Mouse (Mus musculus): Measurements from ENCODE around the gene Tubg1. TPM values are rescaled to one million over a fixed set of nuclear protein-coding genes. Genes with fewer than 3 reads are reported as not detected.
"Not testable (repeated sequence)": the region's sequence is repeated elsewhere in the genome, so short reads cannot be mapped to it uniquely, and the experiment has no call there.

Tubg1 gene
- polyA plus RNA-seq, 1 experiment = 87.5 TPM

DNA sequence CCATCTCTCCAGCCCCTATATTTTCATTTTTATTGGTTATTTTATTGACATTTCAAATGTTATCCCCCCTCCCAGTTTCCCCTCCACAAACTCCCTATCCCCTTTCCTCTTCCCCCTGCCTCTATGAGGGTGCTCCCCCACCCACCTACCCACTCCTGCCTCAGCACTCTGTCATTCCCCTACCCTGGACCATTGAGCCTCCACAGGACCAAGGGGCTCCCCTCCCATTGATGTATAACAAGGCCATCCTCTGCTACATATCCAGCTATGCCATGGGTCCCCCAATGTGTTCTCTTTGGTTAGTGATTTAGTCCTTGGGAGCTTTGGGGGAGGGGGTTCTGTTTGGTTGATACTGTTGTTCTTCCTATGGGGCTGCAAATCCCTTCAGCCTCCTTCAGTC is 34.9 kb downstream of the Tubg1 start:
- TF ChIP-seq MYOD1 (IDR thresholded peaks at IDR 0.05; ENCODE audit: control insufficient read depth in 1 of 3, insufficient read length in 2 of 3, low read depth in 2 of 3) (no peak), REST (IDR thresholded peaks at IDR 0.05; ENCODE audit: insufficient read depth, insufficient read length) (no peak), E2F4 (IDR thresholded peaks at IDR 0.05; ENCODE audit: insufficient read depth) (no peak), USF1 (IDR thresholded peaks at IDR 0.05; ENCODE audit: low read depth) (no peak), SRF (IDR thresholded peaks at IDR 0.05; ENCODE audit: control insufficient read depth, insufficient read length, low read depth) (no peak), CEBPB (IDR thresholded peaks at IDR 0.05; ENCODE audit: insufficient read depth, poor library complexity, severe bottlenecking) (no peak), TCF3 (IDR thresholded peaks at IDR 0.05; ENCODE audit: insufficient read length, low read depth) (no peak), TCF12 (IDR thresholded peaks at IDR 0.05; ENCODE audit: insufficient read depth, poor library complexity, severe bottlenecking) (no peak), POLR2A (IDR thresholded peaks at IDR 0.05; ENCODE audit: insufficient read length, low read depth) (no peak), MYOG (IDR thresholded peaks at IDR 0.05; ENCODE audit: control insufficient read depth in 1 of 3, insufficient read depth in 1 of 3, insufficient read length in 2 of 3, low read depth in 2 of 3) (no peak), MAX (IDR thresholded peaks at IDR 0.05; ENCODE audit: low read depth) (no peak)

DNA sequence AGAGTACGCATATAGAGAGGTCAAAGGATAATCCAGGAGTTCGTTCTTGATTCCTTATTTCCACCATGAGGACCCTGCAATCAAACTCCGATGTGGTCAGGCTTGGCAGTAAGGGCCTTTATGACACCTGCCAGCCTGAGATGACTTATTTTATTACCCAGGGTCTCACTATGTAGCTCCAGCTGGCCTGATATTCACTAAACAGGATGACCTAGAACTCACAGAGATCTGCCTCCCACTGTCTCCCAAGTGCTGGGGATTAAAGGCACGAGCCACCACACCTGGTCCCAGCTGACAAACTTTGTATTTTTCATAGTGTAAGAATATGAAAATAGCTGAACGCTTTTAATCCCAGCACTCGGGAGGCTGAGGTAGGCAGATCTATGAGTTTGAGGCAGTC is 35.4 kb downstream of the Tubg1 start:
- H3K4me3 ChIP-seq = no peak overlapping the region
- no peaks in the 10 kb centered on the region for H3K79me2 ChIP-seq (ENCODE audit: control insufficient read depth, insufficient read depth)
- H3ac ChIP-seq (ENCODE audit: control insufficient read depth, insufficient read length) = no peak overlapping the region
- no peaks in the 10 kb centered on the region for H3K27me3 ChIP-seq (ENCODE audit: control insufficient read depth, insufficient read depth, insufficient read length)
- no peak overlapping the region for H3K4me2 ChIP-seq (ENCODE audit: low read depth)
- TF ChIP-seq POLR2AphosphoS2 (IDR thresholded peaks at IDR 0.05; ENCODE audit: insufficient read length, low read depth) = no peak
- TF ChIP-seq CEBPB (IDR thresholded peaks at IDR 0.05; ENCODE audit: insufficient read depth, poor library complexity, severe bottlenecking) = no peak
- TF ChIP-seq REST (IDR thresholded peaks at IDR 0.05; ENCODE audit: insufficient read depth, insufficient read length) = no peak
- H3K36me3 ChIP-seq (ENCODE audit: control insufficient read depth, insufficient read depth) = no peaks in the 10 kb centered on the region

More for the DNA sequence above, 34.9 kb downstream of the Tubg1 start:
- no peak overlapping the region for H3K4me2 ChIP-seq (ENCODE audit: low read depth)
- H3K36me3 ChIP-seq (ENCODE audit: control insufficient read depth, insufficient read depth) = no peaks in the 10 kb centered on the region
- no peak overlapping the region for H3K4me3 ChIP-seq
- H3K79me2 ChIP-seq (ENCODE audit: control insufficient read depth, insufficient read depth) = no peaks in the 10 kb centered on the region
- H3ac ChIP-seq (ENCODE audit: control insufficient read depth, insufficient read length) = no peak overlapping the region
- H3K27me3 ChIP-seq (ENCODE audit: control insufficient read depth, insufficient read depth, insufficient read length) = no peaks in the 10 kb centered on the region

DNA sequence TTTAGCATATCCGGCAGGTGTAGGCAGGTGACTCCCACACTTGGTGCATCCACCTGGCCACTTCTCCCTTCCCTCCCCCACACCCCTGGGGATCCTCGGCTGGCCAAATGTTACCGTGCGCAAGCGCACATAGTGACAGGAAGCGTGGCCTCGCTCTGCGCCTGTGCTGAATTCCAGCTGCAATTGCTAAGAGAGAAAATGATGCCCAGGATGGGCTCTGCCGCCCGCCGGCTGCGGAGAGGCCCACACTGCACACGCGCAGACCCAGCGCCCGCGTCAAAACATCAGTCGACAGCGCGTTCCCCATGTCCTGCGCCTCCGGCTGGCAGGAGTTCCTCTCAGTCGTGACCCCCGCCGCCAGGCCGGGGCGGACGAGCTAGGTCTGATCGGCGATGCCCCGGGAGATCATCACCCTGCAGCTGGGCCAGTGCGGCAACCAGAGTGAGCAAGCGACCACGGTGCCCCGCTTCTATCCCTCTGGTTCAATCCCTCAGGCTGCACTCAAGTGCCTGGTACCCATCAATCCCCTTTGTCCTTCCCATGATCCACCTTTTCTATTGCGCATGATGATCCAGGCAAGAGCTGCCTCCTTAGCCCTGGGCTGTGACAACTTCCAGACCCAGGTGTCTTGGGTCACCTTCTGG is 36.1 kb downstream of the Tubg1 start, which contains the start of gene Tubg2:
Gene Tubg2, plus strand, starts transcription at position 180 of the 644 bp plus-strand sequence.
- no peak within 1 kb of the TSS for H3K4me2 ChIP-seq (ENCODE audit: low read depth)
- no peaks in the 10 kb centered on the region for H3K79me2 ChIP-seq (ENCODE audit: control insufficient read depth, insufficient read depth)
- no peak within 1 kb of the TSS for H3K4me3 ChIP-seq
- H3ac ChIP-seq (ENCODE audit: control insufficient read depth, insufficient read length) = no peak within 1 kb of the TSS
- no peak for TF ChIP-seq POLR2A (IDR thresholded peaks at IDR 0.05; ENCODE audit: insufficient read length, low read depth)
- TF ChIP-seq E2F4 (IDR thresholded peaks at IDR 0.05; ENCODE audit: insufficient read depth) = no peak
- TF ChIP-seq MAX (IDR thresholded peaks at IDR 0.05; ENCODE audit: low read depth) = no peak
- no peak for TF ChIP-seq POLR2AphosphoS2 (IDR thresholded peaks at IDR 0.05; ENCODE audit: insufficient read length, low read depth)
- no peak for TF ChIP-seq USF1 (IDR thresholded peaks at IDR 0.05; ENCODE audit: low read depth)
- TF ChIP-seq REST (IDR thresholded peaks at IDR 0.05; ENCODE audit: insufficient read depth, insufficient read length) = no peak
- no peak for TF ChIP-seq CEBPB (IDR thresholded peaks at IDR 0.05; ENCODE audit: insufficient read depth, poor library complexity, severe bottlenecking)
- no peak for TF ChIP-seq SRF (IDR thresholded peaks at IDR 0.05; ENCODE audit: control insufficient read depth, insufficient read length, low read depth)
- no peak for TF ChIP-seq MYOD1 (IDR thresholded peaks at IDR 0.05; ENCODE audit: control insufficient read depth in 1 of 3, insufficient read length in 2 of 3, low read depth in 2 of 3)
- TF ChIP-seq TCF12 (IDR thresholded peaks at IDR 0.05; ENCODE audit: insufficient read depth, poor library complexity, severe bottlenecking) = no peak
- no peak for TF ChIP-seq MYOG (IDR thresholded peaks at IDR 0.05; ENCODE audit: control insufficient read depth in 1 of 3, insufficient read depth in 1 of 3, insufficient read length in 2 of 3, low read depth in 2 of 3)
- TF ChIP-seq TCF3 (IDR thresholded peaks at IDR 0.05; ENCODE audit: insufficient read length, low read depth) = no peak
- H3K27me3 ChIP-seq (ENCODE audit: control insufficient read depth, insufficient read depth, insufficient read length) = no peaks in the 10 kb centered on the region
- H3K36me3 ChIP-seq (ENCODE audit: control insufficient read depth, insufficient read depth) = no peaks in the 10 kb centered on the region

DNA sequence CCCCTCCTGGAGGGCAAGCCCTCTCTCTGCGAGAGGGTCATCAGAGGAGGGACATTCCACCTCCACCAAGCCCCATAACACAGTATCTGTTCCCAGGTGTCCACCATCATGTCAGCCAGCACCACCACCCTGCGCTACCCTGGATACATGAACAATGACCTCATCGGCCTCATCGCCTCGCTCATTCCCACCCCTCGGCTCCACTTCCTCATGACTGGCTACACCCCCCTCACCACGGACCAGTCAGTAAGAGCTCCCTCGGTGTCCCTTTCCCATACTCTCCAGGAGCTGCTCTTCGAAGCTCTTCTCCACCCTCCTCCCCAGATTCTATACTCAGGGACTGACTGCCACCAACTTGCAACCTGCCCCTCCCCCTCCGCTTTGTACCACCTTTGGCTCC is 40.4 kb downstream of the Tubg1 start:
- H3K27me3 ChIP-seq (ENCODE audit: control insufficient read depth, insufficient read depth, insufficient read length); H3K36me3 ChIP-seq (ENCODE audit: control insufficient read depth, insufficient read depth); H3ac ChIP-seq (ENCODE audit: control insufficient read depth, insufficient read length); H3K4me3 ChIP-seq; H3K4me2 ChIP-seq (ENCODE audit: low read depth); H3K79me2 ChIP-seq (ENCODE audit: control insufficient read depth, insufficient read depth): not testable (repeated sequence)

DNA sequence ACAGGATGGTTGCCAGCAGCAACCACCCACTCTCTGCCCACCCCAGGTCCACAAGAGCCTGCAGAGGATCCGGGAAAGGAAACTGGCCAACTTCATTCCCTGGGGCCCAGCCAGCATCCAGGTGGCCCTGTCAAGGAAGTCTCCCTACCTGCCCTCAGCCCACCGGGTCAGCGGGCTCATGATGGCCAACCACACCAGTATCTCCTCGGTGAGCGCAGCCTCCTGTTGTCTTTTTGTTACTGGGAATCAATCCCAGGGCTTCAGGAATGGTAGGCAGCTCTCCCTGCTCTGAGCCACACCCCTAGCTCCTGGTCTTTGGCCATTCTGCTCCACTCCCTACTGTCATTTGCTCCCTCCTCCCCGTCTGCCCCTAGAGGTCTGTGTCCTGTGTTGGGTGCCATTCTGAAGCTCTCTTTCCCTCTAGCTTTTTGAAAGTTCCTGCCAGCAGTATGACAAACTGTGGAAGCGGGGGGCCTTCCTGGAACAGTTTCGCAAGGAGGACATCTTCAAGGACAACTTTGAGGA is 41.3 kb downstream of the Tubg1 start:
- not testable (repeated sequence) for H3K4me2 ChIP-seq (ENCODE audit: low read depth); H3ac ChIP-seq (ENCODE audit: control insufficient read depth, insufficient read length); H3K27me3 ChIP-seq (ENCODE audit: control insufficient read depth, insufficient read depth, insufficient read length); H3K4me3 ChIP-seq; H3K79me2 ChIP-seq (ENCODE audit: control insufficient read depth, insufficient read depth)
- peaks cover 11% of the 10 kb centered on the region for H3K36me3 ChIP-seq (ENCODE audit: control insufficient read depth, insufficient read depth)
